Mouse (Mus musculus): Measurements from ENCODE around the gene Gzf1. TPM values are rescaled to one million over a fixed set of nuclear protein-coding genes. Genes with fewer than 3 reads are reported as not detected.

Gene Gzf1
- polyA plus RNA-seq, 1 experiment = 5.2 TPM

- H3K36me3 ChIP-seq (replicated peaks; ENCODE audit: low read length) = peaks cover 94% of the 10 kb centered on the region
- no peak for TF ChIP-seq GATA1 (IDR thresholded peaks at IDR 0.05; ENCODE audit: borderline replicate concordance, low read length)
- TF ChIP-seq FLI1 (IDR thresholded peaks at IDR 0.05; ENCODE audit: low read length) = no peak
Observed at GRCm38 (mm10) chr2:148690781-148691180, 10.0 kb downstream of the Gzf1 start.

GRCm38 (mm10) chr2:148698571-148698970 is 17.7 kb downstream of the Gzf1 start:
- H3K9me3 ChIP-seq = no peaks in the 10 kb centered on the region
- TF ChIP-seq FLI1 (IDR thresholded peaks at IDR 0.05; ENCODE audit: low read length) (no peak), GATA1 (IDR thresholded peaks at IDR 0.05; ENCODE audit: borderline replicate concordance, low read length) (no peak)

More at GRCm38 (mm10) chr2:148690781-148691180, 10.0 kb downstream of the Gzf1 start:
- Histone ChIP-seq H3K4me1 (peaks cover 11% of the 10 kb centered on the region), H3K9me3 (no peaks in the 10 kb centered on the region), H3K27me3 (replicated peaks) (no peaks in the 10 kb centered on the region), H3K4me3 (replicated peaks) (no peak overlapping the region)

GRCm38 (mm10) chr2:148706409-148707201 is 25.8 kb downstream of the Gzf1 start:
- peaks cover 19% of the 10 kb centered on the region for H3K36me3 ChIP-seq (replicated peaks; ENCODE audit: low read length)
- H3K4me3 ChIP-seq (replicated peaks) = no peak overlapping the region
- H3K27me3 ChIP-seq (replicated peaks) = no peaks in the 10 kb centered on the region
- H3K9me3 ChIP-seq = no peaks in the 10 kb centered on the region
- H3K4me1 ChIP-seq = peaks cover 27% of the 10 kb centered on the region
- TF ChIP-seq FLI1 (IDR thresholded peaks at IDR 0.05; ENCODE audit: low read length) (no peak), GATA1 (IDR thresholded peaks at IDR 0.05; ENCODE audit: borderline replicate concordance, low read length) (no peak)

More at GRCm38 (mm10) chr2:148698571-148698970, 17.7 kb downstream of the Gzf1 start:
- Histone ChIP-seq H3K4me3 (replicated peaks) (no peak overlapping the region), H3K36me3 (replicated peaks; ENCODE audit: low read length) (peaks cover 50% of the 10 kb centered on the region), H3K27me3 (replicated peaks) (no peaks in the 10 kb centered on the region), H3K4me1 (peaks cover 9% of the 10 kb centered on the region)

DNA sequence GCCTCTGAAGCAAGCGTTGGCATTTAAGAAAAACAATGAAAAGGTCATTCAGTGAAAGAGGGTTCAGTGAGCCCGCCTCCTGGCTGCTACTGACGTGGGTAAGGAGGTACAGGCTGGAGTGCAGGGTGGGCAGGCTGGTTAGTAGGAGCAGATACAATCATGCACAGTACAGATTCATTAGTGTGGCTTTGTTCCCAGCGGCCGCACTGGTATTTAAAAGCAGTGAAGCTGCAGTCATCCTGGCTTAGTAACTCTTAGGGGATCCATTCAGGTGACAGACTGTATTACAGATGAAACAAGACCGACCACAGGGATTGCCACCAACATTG is 26.3 kb downstream of the Gzf1 start:
- Histone ChIP-seq H3K36me3 (replicated peaks; ENCODE audit: low read length) (peaks cover 19% of the 10 kb centered on the region), H3K27me3 (replicated peaks) (no peaks in the 10 kb centered on the region), H3K4me3 (replicated peaks) (no peak overlapping the region), H3K9me3 (no peaks in the 10 kb centered on the region), H3K4me1 (peaks cover 27% of the 10 kb centered on the region)
- no peak for TF ChIP-seq GATA1 (IDR thresholded peaks at IDR 0.05; ENCODE audit: borderline replicate concordance, low read length)
- TF ChIP-seq FLI1 (IDR thresholded peaks at IDR 0.05; ENCODE audit: low read length) = no peak

DNA sequence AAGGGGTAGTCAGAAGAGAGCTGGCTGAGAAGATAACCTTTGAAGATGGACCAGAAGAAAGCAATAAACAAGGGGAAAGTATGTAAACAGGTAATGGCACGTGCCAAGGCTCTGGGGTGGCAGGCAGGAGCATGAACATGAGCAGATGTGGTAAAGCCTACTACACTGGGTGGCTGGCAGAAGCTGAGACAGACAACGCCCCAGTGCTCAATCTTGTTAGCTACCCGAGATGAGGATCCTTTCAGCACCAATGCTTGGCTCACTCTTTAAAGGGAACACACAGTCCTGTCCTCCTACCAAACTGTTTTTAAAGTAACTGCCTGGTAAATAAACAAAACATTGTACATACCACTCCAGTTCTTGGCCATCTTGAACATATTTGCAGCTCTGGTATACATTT is 31.5 kb downstream of the Gzf1 start:
- H3K36me3 ChIP-seq (replicated peaks; ENCODE audit: low read length) = peaks cover 7% of the 10 kb centered on the region
- H3K4me3 ChIP-seq (replicated peaks) = no peak overlapping the region
- TF ChIP-seq FLI1 (IDR thresholded peaks at IDR 0.05; ENCODE audit: low read length) = no peak
- no peak for TF ChIP-seq GATA1 (IDR thresholded peaks at IDR 0.05; ENCODE audit: borderline replicate concordance, low read length)
- no peaks in the 10 kb centered on the region for H3K4me1 ChIP-seq
- no peaks in the 10 kb centered on the region for H3K9me3 ChIP-seq
- no peaks in the 10 kb centered on the region for H3K27me3 ChIP-seq (replicated peaks)

- Histone ChIP-seq H3K27me3 (replicated peaks) (no peaks in the 10 kb centered on the region), H3K4me3 (replicated peaks) (no peak overlapping the region), H3K4me1 (peaks cover 10% of the 10 kb centered on the region), H3K9me3 (no peaks in the 10 kb centered on the region), H3K36me3 (replicated peaks; ENCODE audit: low read length) (no peaks in the 10 kb centered on the region)
- TF ChIP-seq GATA1 (IDR thresholded peaks at IDR 0.05; ENCODE audit: borderline replicate concordance, low read length) (no peak), FLI1 (IDR thresholded peaks at IDR 0.05; ENCODE audit: low read length) (no peak)
Observed at GRCm38 (mm10) chr2:148717072-148717471, 36.2 kb downstream of the Gzf1 start.

- no peaks in the 10 kb centered on the region for H3K9me3 ChIP-seq
- no peaks in the 10 kb centered on the region for H3K36me3 ChIP-seq (replicated peaks; ENCODE audit: low read length)
- no peaks in the 10 kb centered on the region for H3K27me3 ChIP-seq (replicated peaks)
- H3K4me3 ChIP-seq (replicated peaks) = no peak overlapping the region
- no peak for TF ChIP-seq FLI1 (IDR thresholded peaks at IDR 0.05; ENCODE audit: low read length)
- no peak for TF ChIP-seq GATA1 (IDR thresholded peaks at IDR 0.05; ENCODE audit: borderline replicate concordance, low read length)
- H3K4me1 ChIP-seq = peaks cover 10% of the 10 kb centered on the region
Observed at GRCm38 (mm10) chr2:148719271-148719995, 38.6 kb downstream of the Gzf1 start.

DNA sequence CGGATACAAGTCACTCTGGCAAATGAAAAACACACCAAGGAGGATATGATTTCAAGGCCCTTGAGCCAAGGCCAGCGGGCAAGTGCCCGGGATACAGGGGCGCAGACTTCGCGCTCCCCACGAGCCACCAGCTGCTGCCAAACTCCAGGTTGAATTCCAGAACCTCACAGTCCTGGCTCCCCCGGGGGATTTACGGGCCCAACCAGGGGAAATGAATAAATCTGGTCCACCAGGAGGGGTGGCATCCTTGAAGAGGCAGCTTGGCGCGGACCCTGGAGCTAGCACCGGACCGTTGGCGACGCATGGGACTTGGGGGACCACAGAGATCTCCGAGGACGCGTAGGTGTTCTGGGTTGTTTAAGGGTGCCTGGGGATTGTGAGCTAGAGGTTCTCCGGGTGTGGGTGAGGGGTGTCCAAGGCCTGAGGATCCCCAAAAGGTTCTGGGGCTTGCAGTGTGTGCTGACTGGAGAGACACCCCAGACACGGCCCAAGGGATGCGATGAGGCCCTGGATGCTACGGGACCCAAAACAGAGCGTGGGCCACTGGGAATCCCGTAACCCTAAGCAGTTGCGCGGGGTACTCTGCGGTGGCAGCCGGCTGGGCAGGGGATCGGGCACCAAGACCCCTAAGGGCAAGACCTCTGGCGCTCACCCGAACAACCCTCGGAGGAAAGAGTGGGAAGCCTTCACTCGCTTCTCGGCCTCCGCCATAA is 50.9 kb downstream of the Gzf1 start:
- Histone ChIP-seq H3K27me3 (replicated peaks) (peaks cover 10% of the 10 kb centered on the region), H3K36me3 (replicated peaks; ENCODE audit: low read length) (no peaks in the 10 kb centered on the region), H3K9me3 (0 out of 2 replicates have a peak, but pooled peaks cover 4% of the 10 kb centered on the region), H3K4me3 (replicated peaks) (peak overlapping the region; percentile 92), H3K4me1 (peaks cover 24% of the 10 kb centered on the region)
- TF ChIP-seq GATA1 (IDR thresholded peaks at IDR 0.05; ENCODE audit: borderline replicate concordance, low read length) = no peak
- TF ChIP-seq FLI1 (IDR thresholded peaks at IDR 0.05; ENCODE audit: low read length) = no peak

DNA sequence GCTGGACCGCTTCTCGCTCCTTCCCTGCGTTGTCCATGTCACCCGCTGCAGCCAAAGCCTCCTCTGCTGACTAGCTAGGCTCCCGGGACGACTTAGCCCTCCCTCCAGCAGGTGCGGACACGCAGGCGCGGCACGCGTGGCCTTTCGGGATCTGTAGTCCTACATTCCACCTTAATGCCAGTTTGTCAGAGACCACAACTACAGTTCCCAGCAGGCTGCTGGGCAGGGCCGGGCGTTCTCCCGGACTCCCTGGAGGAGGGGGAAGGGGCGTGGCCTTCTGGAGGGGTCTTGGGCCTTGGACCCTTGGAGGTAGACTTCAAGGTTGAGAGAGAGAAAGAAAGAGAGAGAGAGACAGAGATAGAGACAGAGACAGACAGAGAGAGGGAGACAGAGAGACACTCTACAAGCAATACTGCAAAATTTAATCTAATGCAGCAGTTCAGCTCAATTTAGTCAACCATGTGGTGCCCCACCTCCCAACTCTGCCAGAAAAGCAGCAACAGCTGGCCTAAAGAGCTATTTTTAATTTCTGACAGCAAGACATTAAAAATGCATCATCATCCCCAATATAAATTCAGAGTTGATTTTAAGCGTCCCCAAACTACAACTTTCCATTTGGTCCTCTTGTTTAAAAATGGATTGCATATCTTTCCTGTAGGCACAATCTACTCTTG is 51.6 kb downstream of the Gzf1 start, which contains the start of gene Napb:
TSS of gene Napb (minus strand) at position 141 of the 674 bp plus-strand sequence.
- peaks cover 10% of the 10 kb centered on the region for H3K27me3 ChIP-seq (replicated peaks)
- H3K36me3 ChIP-seq (replicated peaks; ENCODE audit: low read length) = no peaks in the 10 kb centered on the region
- H3K4me3 ChIP-seq (replicated peaks) = peak within 1 kb of the TSS; percentile 92
- TF ChIP-seq FLI1 (IDR thresholded peaks at IDR 0.05; ENCODE audit: low read length) (no peak), GATA1 (IDR thresholded peaks at IDR 0.05; ENCODE audit: borderline replicate concordance, low read length) (no peak)
- H3K9me3 ChIP-seq = 0 out of 2 replicates have a peak, but pooled peaks cover 4% of the 10 kb centered on the region
- peaks cover 24% of the 10 kb centered on the region for H3K4me1 ChIP-seq

Other genes starting within 250 kb of the Gzf1 start
- gene Cd93, start 237.5 kb upstream of the Gzf1 start, polyA plus RNA-seq (2012; ENCODE audit: insufficient read depth, low replicate concordance) = 1.2 TPM in 1 of 2 replicates, not detected in the other
- 2.6 and 25.6 TPM in 2 replicates for gene Nxt1, start 8.4 kb upstream of the Gzf1 start, polyA plus RNA-seq (2012; ENCODE audit: insufficient read depth, low replicate concordance)
- not detected in 2 replicates for gene Napb, start 51.4 kb downstream of the Gzf1 start, polyA plus RNA-seq (2012; ENCODE audit: insufficient read depth, low replicate concordance)
- gene Cstl1, start 69.3 kb downstream of the Gzf1 start, polyA plus RNA-seq (2012; ENCODE audit: insufficient read depth, low replicate concordance) = not detected in 2 replicates
- gene Cst11, start 90.5 kb downstream of the Gzf1 start, polyA plus RNA-seq (2012; ENCODE audit: insufficient read depth, low replicate concordance) = not detected in 2 replicates
- not detected in 2 replicates for gene 8030411F24Rik, start 101.0 kb downstream of the Gzf1 start, polyA plus RNA-seq (2012; ENCODE audit: insufficient read depth, low replicate concordance)
- gene Cst12, start 108.3 kb downstream of the Gzf1 start, polyA plus RNA-seq (2012; ENCODE audit: insufficient read depth, low replicate concordance) = not detected in 2 replicates
- gene Cst8, start 117.8 kb downstream of the Gzf1 start, polyA plus RNA-seq (2012; ENCODE audit: insufficient read depth, low replicate concordance) = not detected in 2 replicates
- gene Cst13, start 139.1 kb downstream of the Gzf1 start, polyA plus RNA-seq (2012; ENCODE audit: insufficient read depth, low replicate concordance) = not detected in 2 replicates
- gene Cst9, start 154.1 kb downstream of the Gzf1 start, polyA plus RNA-seq (2012; ENCODE audit: insufficient read depth, low replicate concordance) = not detected in 2 replicates
- not detected in 2 replicates for gene 9230104L09Rik, start 184.0 kb downstream of the Gzf1 start, polyA plus RNA-seq (2012; ENCODE audit: insufficient read depth, low replicate concordance)
- gene Cst3, start 194.7 kb downstream of the Gzf1 start, polyA plus RNA-seq (2012; ENCODE audit: insufficient read depth, low replicate concordance) = 199 and 636 TPM in 2 replicates